Mouse (Mus musculus): ENCODE results near the gene P2ry14. TPM values are rescaled to one million over a fixed set of nuclear protein-coding genes. Genes with fewer than 3 reads are reported as not detected.
"Not testable (repeated sequence)": the region's sequence is repeated elsewhere in the genome, so short reads cannot be mapped to it uniquely, and the experiment has no call there.

Gene P2ry14
- polyA plus RNA-seq, 1 experiment = 5.3 TPM

GRCm38 (mm10) chr3:59121780-59122449 is 31.5 kb downstream of the P2ry14 start:
- Histone ChIP-seq H3K4me3 (ENCODE audit: control insufficient read depth, insufficient read depth, low read length) (no peak overlapping the region), H3K27ac (ENCODE audit: control insufficient read depth, insufficient read depth, low read length) (no peak overlapping the region)
- DNase-seq = no peak

DNA sequence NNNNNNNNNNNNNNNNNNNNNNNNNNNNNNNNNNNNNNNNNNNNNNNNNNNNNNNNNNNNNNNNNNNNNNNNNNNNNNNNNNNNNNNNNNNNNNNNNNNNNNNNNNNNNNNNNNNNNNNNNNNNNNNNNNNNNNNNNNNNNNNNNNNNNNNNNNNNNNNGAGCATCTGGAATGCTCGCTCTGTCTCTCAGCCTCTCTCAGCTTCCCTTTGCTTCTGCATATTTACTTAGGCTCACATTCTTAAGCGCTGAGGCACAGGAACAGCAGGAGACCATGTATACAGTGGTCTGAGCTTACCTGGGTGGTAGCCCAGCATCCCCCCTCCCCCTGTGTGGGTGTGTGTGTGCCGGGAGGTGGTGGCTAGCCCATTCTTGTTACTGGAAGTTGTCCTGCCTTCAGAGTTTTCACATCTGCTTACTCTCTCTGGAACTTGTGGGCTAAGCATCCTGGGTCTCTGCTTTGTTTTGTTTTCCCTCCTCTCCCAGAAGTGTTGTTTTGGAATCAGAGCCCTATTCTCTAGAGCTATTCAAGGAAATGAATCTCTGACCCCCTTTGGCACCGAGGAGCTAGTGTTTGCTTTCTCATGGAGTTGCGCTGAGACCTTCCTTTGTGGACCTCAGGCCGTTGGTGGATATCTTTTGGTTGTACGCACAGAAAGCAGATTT is 32.2 kb downstream of the P2ry14 start:
- no peak for DNase-seq
- peaks cover 5% of the 10 kb centered on the region for H3K4me1 ChIP-seq (replicated peaks; ENCODE audit: control insufficient read depth, insufficient read depth, low read length)
- no peaks in the 10 kb centered on the region for H3K27me3 ChIP-seq (ENCODE audit: control insufficient read depth, insufficient read depth, low read length)
- no peaks in the 10 kb centered on the region for H3K36me3 ChIP-seq (ENCODE audit: control insufficient read depth, insufficient read depth, low read length)
- WGBS = 82% methylated on average over 7 of the region's 7 CpGs
- H3K4me3 ChIP-seq (ENCODE audit: control insufficient read depth, insufficient read depth, low read length) = no peak overlapping the region
- TF ChIP-seq POLR2A (IDR thresholded peaks at IDR 0.05; ENCODE audit: control insufficient read depth, extremely low read depth, insufficient read depth, low read length, poor library complexity) (no peak), CTCF (IDR thresholded peaks at IDR 0.05; ENCODE audit: borderline replicate concordance, control insufficient read depth, extremely low read depth, insufficient read depth, low read length, poor library complexity) (no peak)
- H3K27ac ChIP-seq (ENCODE audit: control insufficient read depth, insufficient read depth, low read length) = no peak overlapping the region

More at GRCm38 (mm10) chr3:59121780-59122449, 31.5 kb downstream of the P2ry14 start:
- TF ChIP-seq POLR2A (IDR thresholded peaks at IDR 0.05; ENCODE audit: control insufficient read depth, extremely low read depth, insufficient read depth, low read length, poor library complexity) (no peak), CTCF (IDR thresholded peaks at IDR 0.05; ENCODE audit: borderline replicate concordance, control insufficient read depth, extremely low read depth, insufficient read depth, low read length, poor library complexity) (no peak)
- no peaks in the 10 kb centered on the region for H3K36me3 ChIP-seq (ENCODE audit: control insufficient read depth, insufficient read depth, low read length)
- H3K4me1 ChIP-seq (replicated peaks; ENCODE audit: control insufficient read depth, insufficient read depth, low read length) = peaks cover 5% of the 10 kb centered on the region
- 92% methylated on average over 7 of the region's 7 CpGs for WGBS
- H3K27me3 ChIP-seq (ENCODE audit: control insufficient read depth, insufficient read depth, low read length) = no peaks in the 10 kb centered on the region

GRCm38 (mm10) chr3:59113973-59114517 is 39.4 kb downstream of the P2ry14 start:
- peaks cover 11% of the 10 kb centered on the region for H3K4me1 ChIP-seq (replicated peaks; ENCODE audit: control insufficient read depth, insufficient read depth, low read length)
- H3K4me3 ChIP-seq (ENCODE audit: control insufficient read depth, insufficient read depth, low read length) = no peak overlapping the region
- H3K27me3 ChIP-seq (ENCODE audit: control insufficient read depth, insufficient read depth, low read length) = no peaks in the 10 kb centered on the region
- 20% methylated on average over 8 of the region's 8 CpGs for WGBS
- no peak for TF ChIP-seq CTCF (IDR thresholded peaks at IDR 0.05; ENCODE audit: borderline replicate concordance, control insufficient read depth, extremely low read depth, insufficient read depth, low read length, poor library complexity)
- TF ChIP-seq POLR2A (IDR thresholded peaks at IDR 0.05; ENCODE audit: control insufficient read depth, extremely low read depth, insufficient read depth, low read length, poor library complexity) = no peak
- H3K27ac ChIP-seq (ENCODE audit: control insufficient read depth, insufficient read depth, low read length) = no peak overlapping the region
- H3K36me3 ChIP-seq (ENCODE audit: control insufficient read depth, insufficient read depth, low read length) = no peaks in the 10 kb centered on the region
- DNase-seq = no peak

DNA sequence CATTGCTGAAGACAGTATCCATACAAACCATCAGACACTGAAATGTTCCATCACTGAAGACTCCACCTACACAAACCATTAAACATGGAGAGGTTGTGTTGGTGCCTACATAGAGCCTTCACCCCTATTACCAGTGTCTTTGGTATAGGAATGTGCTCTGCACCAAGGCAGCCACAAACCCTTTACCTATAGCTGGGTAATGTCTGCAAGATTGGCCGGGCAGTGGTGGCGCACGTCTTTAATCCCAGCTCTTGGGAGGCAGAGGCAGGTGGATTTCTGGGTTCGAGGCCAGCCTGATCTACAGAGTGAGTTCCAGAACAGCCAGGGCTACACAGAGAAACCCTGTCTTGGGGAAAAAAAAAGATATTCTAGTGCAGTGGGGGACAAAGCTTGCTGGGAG is 40.1 kb downstream of the P2ry14 start:
- not testable (repeated sequence) for H3K27ac ChIP-seq (ENCODE audit: control insufficient read depth, insufficient read depth, low read length); H3K27me3 ChIP-seq (ENCODE audit: control insufficient read depth, insufficient read depth, low read length); H3K4me3 ChIP-seq (ENCODE audit: control insufficient read depth, insufficient read depth, low read length); H3K36me3 ChIP-seq (ENCODE audit: control insufficient read depth, insufficient read depth, low read length); DNase-seq; H3K4me1 ChIP-seq (replicated peaks; ENCODE audit: control insufficient read depth, insufficient read depth, low read length)
- WGBS = 86% methylated on average over 4 of the region's 4 CpGs

DNA sequence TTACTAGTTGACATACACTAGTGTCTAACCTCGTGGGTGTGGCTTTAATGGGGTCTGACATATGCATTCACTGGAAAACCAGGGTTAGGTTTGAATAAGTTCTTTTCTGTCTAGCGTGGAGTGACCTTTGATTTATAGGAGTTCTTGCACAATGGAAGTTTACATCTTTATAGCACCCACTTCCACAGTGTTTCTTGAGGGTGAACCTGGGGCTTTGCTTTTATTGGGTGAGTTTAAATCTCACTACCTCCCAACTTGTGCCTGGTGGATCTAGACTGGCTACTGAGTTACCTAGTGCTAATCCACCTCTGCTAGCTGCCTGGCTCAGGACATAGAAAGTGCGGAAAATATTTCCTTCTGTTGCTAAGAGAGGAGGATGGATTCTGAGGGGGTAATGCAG is 41.5 kb downstream of the P2ry14 start:
- no peak overlapping the region for H3K4me3 ChIP-seq (ENCODE audit: control insufficient read depth, insufficient read depth, low read length)
- no peak for DNase-seq
- TF ChIP-seq CTCF (IDR thresholded peaks at IDR 0.05; ENCODE audit: borderline replicate concordance, control insufficient read depth, extremely low read depth, insufficient read depth, low read length, poor library complexity) (no peak), POLR2A (IDR thresholded peaks at IDR 0.05; ENCODE audit: control insufficient read depth, extremely low read depth, insufficient read depth, low read length, poor library complexity) (no peak)
- 89% methylated on average over 3 of the region's 3 CpGs for WGBS
- no peak overlapping the region for H3K27ac ChIP-seq (ENCODE audit: control insufficient read depth, insufficient read depth, low read length)
- H3K27me3 ChIP-seq (ENCODE audit: control insufficient read depth, insufficient read depth, low read length) = no peaks in the 10 kb centered on the region
- H3K36me3 ChIP-seq (ENCODE audit: control insufficient read depth, insufficient read depth, low read length) = no peaks in the 10 kb centered on the region
- peaks cover 9% of the 10 kb centered on the region for H3K4me1 ChIP-seq (replicated peaks; ENCODE audit: control insufficient read depth, insufficient read depth, low read length)

DNA sequence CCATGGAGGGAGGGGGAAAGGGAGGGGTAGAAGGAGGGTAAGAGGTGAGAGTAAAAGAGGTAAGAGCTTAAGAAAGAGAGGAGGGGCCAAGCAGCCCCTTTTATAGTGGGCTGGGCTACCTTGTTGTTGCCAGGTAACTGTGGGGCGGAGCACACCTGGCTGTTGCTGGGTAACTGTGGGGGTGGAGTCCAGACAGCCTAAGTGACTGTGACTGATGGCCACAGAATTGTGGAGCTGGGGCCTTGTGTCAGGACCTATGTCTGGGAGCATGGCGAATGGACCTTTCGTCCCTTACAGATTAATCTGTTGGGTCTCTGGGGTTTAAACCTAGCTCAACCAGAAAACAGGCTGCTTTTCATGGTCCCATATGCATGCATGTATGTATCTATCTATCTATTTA is 43.6 kb downstream of the P2ry14 start:
- H3K4me3 ChIP-seq (ENCODE audit: control insufficient read depth, insufficient read depth, low read length); H3K36me3 ChIP-seq (ENCODE audit: control insufficient read depth, insufficient read depth, low read length); H3K27me3 ChIP-seq (ENCODE audit: control insufficient read depth, insufficient read depth, low read length); H3K4me1 ChIP-seq (replicated peaks; ENCODE audit: control insufficient read depth, insufficient read depth, low read length); H3K27ac ChIP-seq (ENCODE audit: control insufficient read depth, insufficient read depth, low read length); DNase-seq: not testable (repeated sequence)
- 100% methylated on average over 3 of the region's 3 CpGs for WGBS

GRCm38 (mm10) chr3:59107439-59107838 is 46.0 kb downstream of the P2ry14 start:
- Histone ChIP-seq H3K27ac (ENCODE audit: control insufficient read depth, insufficient read depth, low read length) (no peak overlapping the region), H3K36me3 (ENCODE audit: control insufficient read depth, insufficient read depth, low read length) (no peaks in the 10 kb centered on the region)

More at GRCm38 (mm10) chr3:59107439-59107838, 46.0 kb downstream of the P2ry14 start:
- peaks cover 11% of the 10 kb centered on the region for H3K4me1 ChIP-seq (replicated peaks; ENCODE audit: control insufficient read depth, insufficient read depth, low read length)
- WGBS = 94% methylated on average over 4 of the region's 4 CpGs
- H3K27me3 ChIP-seq (ENCODE audit: control insufficient read depth, insufficient read depth, low read length) = no peaks in the 10 kb centered on the region
- H3K4me3 ChIP-seq (ENCODE audit: control insufficient read depth, insufficient read depth, low read length) = no peak overlapping the region
- DNase-seq = no peak
- no peak for TF ChIP-seq CTCF (IDR thresholded peaks at IDR 0.05; ENCODE audit: borderline replicate concordance, control insufficient read depth, extremely low read depth, insufficient read depth, low read length, poor library complexity)
